Mouse (Mus musculus): ENCODE measurements at regions not wholly inside any gene's neighbourhood (a gene's known extent, or its start where the extent isn't known, plus 50 kb on each side); places are given as distances from the start of the nearest gene placed in this dataset.

GRCm38 (mm10) chr13:59886572-59886971, 63.6 kb upstream of the Tut7 start:
- H3K9ac ChIP-seq (ENCODE audit: insufficient read depth, low read depth) = no peak overlapping the region
- in situ Hi-C loops (cut with MboI; ENCODE audit: low pct_ligation_motif_present, low pct_unique_long_range_greater_than_20kb, low sequenced_read_pairs) (loop anchor here (25.0 kb wide), 1 partner anchor 576 kb away; no protein-coding TSS in a partner anchor), dilution Hi-C loops (cut with MboI; ENCODE audit: extremely low pct_ligation_motif_present, extremely low pct_unique_long_range_greater_than_20kb, low sequenced_read_pairs) (no loop called here)
- DNase-seq (ENCODE audit: extremely low read depth) = peak; percentile 3
- H3K4me3 ChIP-seq (replicated peaks in 1 of 3; ENCODE audit: low read depth in 2 of 3, low read length in 2 of 3, poor library complexity in 1 of 3) = no peak overlapping the region
- no peaks in the 10 kb centered on the region for H3K79me2 ChIP-seq (replicated peaks; ENCODE audit: control insufficient read depth, extremely low read depth, insufficient read depth, poor library complexity, severe bottlenecking)
- H3K9me3 ChIP-seq (replicated peaks; ENCODE audit: low read length) = peaks cover 41% of the 10 kb centered on the region
- peak in 1 of 2 experiments; percentile 27; a peak in 1 of 4 replicates for TF ChIP-seq CTCF (conservative IDR thresholded peaks at IDR 0.05 in 1 of 2, IDR thresholded peaks at IDR 0.05 in 1 of 2; ENCODE audit: low read depth in 2 of 2, low read length in 2 of 2)
- TF ChIP-seq POLR2A (IDR thresholded peaks at IDR 0.05; ENCODE audit: low read depth, low read length) = no peak
- no peak for TF ChIP-seq E2F4 (IDR thresholded peaks at IDR 0.05; ENCODE audit: insufficient replicate concordance, low read depth, low read length)
- H3K27me3 ChIP-seq (replicated peaks) = no peaks in the 10 kb centered on the region
- H3K36me3 ChIP-seq (replicated peaks in 1 of 2; ENCODE audit: control insufficient read depth in 1 of 2, insufficient read depth in 1 of 2, low read length in 1 of 2) = no peaks in the 10 kb centered on the region
- H3K4me2 ChIP-seq (ENCODE audit: insufficient read depth, low read depth, poor library complexity, severe bottlenecking) = no peak overlapping the region
- no peak overlapping the region for H3K27ac ChIP-seq (ENCODE audit: insufficient read depth, low read depth)
- no peaks in the 10 kb centered on the region for H3K4me1 ChIP-seq (ENCODE audit: control insufficient read depth in 1 of 2, insufficient read depth in 2 of 2)

GRCm38 (mm10) chr13:59881989-59882784, 59.2 kb upstream of the Tut7 start:
- Histone ChIP-seq H3K36me3 (replicated peaks in 1 of 2; ENCODE audit: control insufficient read depth in 1 of 2, insufficient read depth in 1 of 2, low read length in 1 of 2) (no peaks in the 10 kb centered on the region), H3K27me3 (replicated peaks) (no peaks in the 10 kb centered on the region), H3K9ac (ENCODE audit: insufficient read depth, low read depth) (no peak overlapping the region), H3K4me2 (ENCODE audit: insufficient read depth, low read depth, poor library complexity, severe bottlenecking) (no peak overlapping the region), H3K27ac (ENCODE audit: insufficient read depth, low read depth) (no peak overlapping the region), H3K4me1 (ENCODE audit: control insufficient read depth in 1 of 2, insufficient read depth in 2 of 2) (no peaks in the 10 kb centered on the region), H3K9me3 (replicated peaks; ENCODE audit: low read length) (peaks cover 46% of the 10 kb centered on the region), H3K79me2 (replicated peaks; ENCODE audit: control insufficient read depth, extremely low read depth, insufficient read depth, poor library complexity, severe bottlenecking) (no peaks in the 10 kb centered on the region), H3K4me3 (replicated peaks in 1 of 3; ENCODE audit: low read depth in 2 of 3, low read length in 2 of 3, poor library complexity in 1 of 3) (no peak overlapping the region)
- dilution Hi-C loops (cut with MboI; ENCODE audit: extremely low pct_ligation_motif_present, extremely low pct_unique_long_range_greater_than_20kb, low sequenced_read_pairs) = no loop called here
- no peak for DNase-seq (ENCODE audit: extremely low read depth)
- TF ChIP-seq MEF2A (IDR thresholded peaks at IDR 0.05; ENCODE audit: borderline replicate concordance, low read depth, low read length) = no peak
- TF ChIP-seq TCF12 (IDR thresholded peaks at IDR 0.05; ENCODE audit: low read depth, low read length) = no peak
- no peak for TF ChIP-seq RAD21 (IDR thresholded peaks at IDR 0.05; ENCODE audit: low read depth, low read length)
- TF ChIP-seq SMC3 (IDR thresholded peaks at IDR 0.05; ENCODE audit: low read depth, low read length) = no peak
- in situ Hi-C loops (cut with MboI; ENCODE audit: low pct_ligation_motif_present, low pct_unique_long_range_greater_than_20kb, low sequenced_read_pairs) = loop anchor here (25.0 kb wide), 1 partner anchor 580 kb away; no protein-coding TSS in a partner anchor

GRCm38 (mm10) chr13:59880055-59880454, 57.1 kb upstream of the Tut7 start:
- Histone ChIP-seq H3K27me3 (replicated peaks) (no peaks in the 10 kb centered on the region), H3K9ac (ENCODE audit: insufficient read depth, low read depth) (no peak overlapping the region), H3K4me1 (ENCODE audit: control insufficient read depth in 1 of 2, insufficient read depth in 2 of 2) (peaks cover 0 to 10% of the 10 kb centered on the region in 2 experiments; a peak in 2 of 4 replicates), H3K36me3 (replicated peaks in 1 of 2; ENCODE audit: control insufficient read depth in 1 of 2, insufficient read depth in 1 of 2, low read length in 1 of 2) (no peaks in the 10 kb centered on the region), H3K4me2 (ENCODE audit: insufficient read depth, low read depth, poor library complexity, severe bottlenecking) (no peak overlapping the region), H3K79me2 (replicated peaks; ENCODE audit: control insufficient read depth, extremely low read depth, insufficient read depth, poor library complexity, severe bottlenecking) (no peaks in the 10 kb centered on the region), H3K9me3 (replicated peaks; ENCODE audit: low read length) (peaks cover 36% of the 10 kb centered on the region), H3K27ac (ENCODE audit: insufficient read depth, low read depth) (no peak overlapping the region), H3K4me3 (replicated peaks in 1 of 3; ENCODE audit: low read depth in 2 of 3, low read length in 2 of 3, poor library complexity in 1 of 3) (no peak overlapping the region)
- in situ Hi-C loops (cut with MboI; ENCODE audit: low pct_ligation_motif_present, low pct_unique_long_range_greater_than_20kb, low sequenced_read_pairs) (loop anchor here (25.0 kb wide), 1 partner anchor 582 kb away; no protein-coding TSS in a partner anchor), dilution Hi-C loops (cut with MboI; ENCODE audit: extremely low pct_ligation_motif_present, extremely low pct_unique_long_range_greater_than_20kb, low sequenced_read_pairs) (no loop called here)
- DNase-seq (ENCODE audit: extremely low read depth) = no peak
- TF ChIP-seq RCOR1 (conservative IDR thresholded peaks at IDR 0.05; ENCODE audit: low read depth, low read length) (no peak), TBP (conservative IDR thresholded peaks at IDR 0.05; ENCODE audit: low read depth, low read length) (no peak), MEF2A (IDR thresholded peaks at IDR 0.05; ENCODE audit: borderline replicate concordance, low read depth, low read length) (no peak), NELFE (IDR thresholded peaks at IDR 0.05; ENCODE audit: low read depth, low read length) (no peak), TCF12 (IDR thresholded peaks at IDR 0.05; ENCODE audit: low read depth, low read length) (no peak), SIN3A (IDR thresholded peaks at IDR 0.05; ENCODE audit: low read length) (no peak), ZMIZ1 (IDR thresholded peaks at IDR 0.05; ENCODE audit: low read depth, low read length) (no peak), UBTF (IDR thresholded peaks at IDR 0.05; ENCODE audit: low read depth, low read length) (no peak), USF2 (conservative IDR thresholded peaks at IDR 0.05; ENCODE audit: low read depth, low read length) (no peak), KAT2A (IDR thresholded peaks at IDR 0.05; ENCODE audit: insufficient replicate concordance, low read length) (no peak), PAX5 (IDR thresholded peaks at IDR 0.05; ENCODE audit: low read length) (no peak), NRF1 (IDR thresholded peaks at IDR 0.05; ENCODE audit: low read depth, low read length) (no peak), ZNF384 (IDR thresholded peaks at IDR 0.05; ENCODE audit: low read depth, low read length) (no peak), IRF4 (IDR thresholded peaks at IDR 0.05; ENCODE audit: low read depth, low read length) (no peak), MYC (IDR thresholded peaks at IDR 0.05; ENCODE audit: low read depth, low read length) (no peak)

All from CH12.LX (cell line).